Mouse (Mus musculus): ENCODE results near the gene Trmt2b. TPM values are rescaled to one million over a fixed set of nuclear protein-coding genes. Genes with fewer than 3 reads are reported as not detected.
"Not testable (repeated sequence)": the region's sequence is repeated elsewhere in the genome, so short reads cannot be mapped to it uniquely, and the experiment has no call there.

Trmt2b gene
- total RNA-seq, 2 experiments from 2014 or later: 7.4 to 10.9 TPM

GRCm38 (mm10) chrX:134218161-134218560 is 58.6 kb downstream of the Trmt2b start:
- Histone ChIP-seq H3K27ac (no peak overlapping the region), H3K4me3 (no peak overlapping the region)
- TF ChIP-seq CTCF (IDR thresholded peaks at IDR 0.05): no peak
- DNase-seq (ENCODE audit: extremely low spot score in 1 of 2, low spot score in 2 of 2): no peak
- intact Hi-C loops (cut with DNase I): no loop called here

GRCm38 (mm10) chrX:134211151-134211642 is 65.6 kb downstream of the Trmt2b start:
- no peak for TF ChIP-seq CTCF (IDR thresholded peaks at IDR 0.05)
- Histone ChIP-seq H3K4me3 (no peak overlapping the region), H3K27ac (no peak overlapping the region)
- DNase-seq (ENCODE audit: extremely low spot score in 1 of 2, low spot score in 2 of 2): peak in 1 of 2 experiments; percentile 13
- intact Hi-C loops (cut with DNase I): loop anchor here (5.0 kb wide), 1 partner anchor 86 kb away; the partner anchor contains the start of gene Tmem35a

GRCm38 (mm10) chrX:134208491-134208890 is 68.3 kb downstream of the Trmt2b start:
- no peak overlapping the region for H3K4me3 ChIP-seq
- TF ChIP-seq CTCF (IDR thresholded peaks at IDR 0.05): no peak
- DNase-seq (ENCODE audit: extremely low spot score in 1 of 2, low spot score in 2 of 2): no peak
- H3K27ac ChIP-seq: no peak overlapping the region
- intact Hi-C loops (cut with DNase I): no loop called here

GRCm38 (mm10) chrX:134187201-134187600 is 89.6 kb downstream of the Trmt2b start, which contains the start of gene Arl13a:
Gene Arl13a, plus strand, starts transcription at chrX:134187501.
- not testable (repeated sequence) for H3K27ac ChIP-seq; DNase-seq (ENCODE audit: extremely low spot score in 1 of 2, low spot score in 2 of 2)

GRCm38 (mm10) chrX:134174699-134175098 is 102.1 kb downstream of the Trmt2b start:
- DNase-seq (ENCODE audit: extremely low spot score in 1 of 2, low spot score in 2 of 2): no peak
- intact Hi-C loops (cut with DNase I): no loop called here
- no peak overlapping the region for H3K4me3 ChIP-seq
- no peak for TF ChIP-seq CTCF (IDR thresholded peaks at IDR 0.05)
- H3K27ac ChIP-seq: no peak overlapping the region

More at GRCm38 (mm10) chrX:134187201-134187600, 89.6 kb downstream of the Trmt2b start, which contains the start of gene Arl13a:
- intact Hi-C loops (cut with DNase I); H3K4me3 ChIP-seq: not testable (repeated sequence)

Other genes starting within 250 kb of the Trmt2b start
- 100 to 1,000 TPM; 128 to 134 TPM for gene Cstf2, start 217.8 kb downstream of the Trmt2b start, total RNA-seq (2021)
- 1 to 10 TPM; 1.5 to 1.6 TPM for gene Xkrx, start 114.9 kb downstream of the Trmt2b start, total RNA-seq (2021)
- gene Arl13a, start 89.5 kb downstream of the Trmt2b start, total RNA-seq (2021): not detected
- not detected for gene Nox1, start 55.0 kb downstream of the Trmt2b start, total RNA-seq (2021)
- gene Tmem35a, start 18.2 kb upstream of the Trmt2b start, total RNA-seq (2021): 10 to 100 TPM; 58.2 to 65.8 TPM
- 1 to 10 TPM in 1 of 2 experiments, under 1 TPM in 1; 0.26 to 1.0 TPM for gene Cenpi, start 31.1 kb upstream of the Trmt2b start, total RNA-seq (2021)
- 10 to 100 TPM; 52.3 to 59.5 TPM for gene Drp2, start 127.6 kb upstream of the Trmt2b start, total RNA-seq (2021)
- gene Taf7l, start 199.5 kb upstream of the Trmt2b start, total RNA-seq (2021): under 1 TPM in 1 of 2 experiments, not detected in 1; 0.18 TPM